Mouse (Mus musculus): ENCODE data around the gene Gm4952.

GRCm38 (mm10) chr19:12634963-12635362 lies 35.2 kb downstream of the Gm4952 start:
- TF ChIP-seq POLR2A (IDR thresholded peaks at IDR 0.05; ENCODE audit: extremely low read depth, insufficient read depth, low read length), result no peak
- no peak for TF ChIP-seq CTCF (IDR thresholded peaks at IDR 0.05; ENCODE audit: extremely low read depth, insufficient read depth, low read length)

Data from cortical plate, adult 2 months (tissue).